8 mouse cellular contexts compared by ENCODE assay signal in genomic region chr5:32610801-32611340, GRCm38 (mm10). TPM values are rescaled to one million over a fixed set of nuclear protein-coding genes. Genes with fewer than 3 reads are reported as not detected.
DNase-seq lines count a peak whose midpoint lies in the region; ATAC-seq and TF ChIP-seq lines count a peak whose summit lies in the region.

TSS of gene Yes1 (plus strand) at chr5:32611171.

- peak within 1 kb of the TSS; percentile 83 for H3K9ac ChIP-seq in intestine, postnatal 0 days (ENCODE audit: low read depth, low read length)
- peak within 1 kb of the TSS; percentile 93 for H3K9ac ChIP-seq in limb, embryonic 12.5 days (replicated peaks)
- peak within 1 kb of the TSS; percentile 92 for H3K9ac ChIP-seq in midbrain, embryonic 14.5 days (replicated peaks; ENCODE audit: low read length)

- TF ChIP-seq CTCF in intestine, postnatal 0 days (IDR thresholded peaks at IDR 0.05; ENCODE audit: low read depth), result 0 out of 2 replicates have a peak, but pooled peaks have one; percentile 24

- peak within 1 kb of the TSS; percentile 68 for H3K4me2 ChIP-seq in intestine, postnatal 0 days (replicated peaks; ENCODE audit: low read depth)
- H3K4me2 ChIP-seq in limb, embryonic 12.5 days, result peak within 1 kb of the TSS; percentile 70
- peak within 1 kb of the TSS; percentile 88 for H3K4me2 ChIP-seq in midbrain, embryonic 14.5 days (ENCODE audit: low read length)

- H3K27me3 ChIP-seq in erythroblast, embryonic 14.5 days (ENCODE audit: control insufficient read depth), result peaks cover 58% of the 10 kb centered on the region
- H3K27me3 ChIP-seq in intestine, postnatal 0 days (replicated peaks; ENCODE audit: control insufficient read depth, insufficient read depth, low read length), result no peaks in the 10 kb centered on the region
- no peaks in the 10 kb centered on the region for H3K27me3 ChIP-seq in limb, embryonic 12.5 days
- no peaks in the 10 kb centered on the region for H3K27me3 ChIP-seq in midbrain, embryonic 14.5 days (ENCODE audit: control insufficient read depth, insufficient read depth, low read length)

- WGBS in intestine, postnatal 0 days, result 0% methylated on average over 49 of the region's 69 CpGs
- WGBS in limb, embryonic 12.5 days, result under 1% methylated on average over 55 of the region's 69 CpGs
- under 1% methylated on average over 59 of the region's 69 CpGs for WGBS in midbrain, embryonic 14.5 days

- peak within 1 kb of the TSS; percentile 75 for H3K4me3 ChIP-seq in erythroblast, embryonic 14.5 days (replicated peaks)
- H3K4me3 ChIP-seq in intestine, postnatal 0 days (ENCODE audit: low read depth, low read length), result peak within 1 kb of the TSS; percentile 78
- H3K4me3 ChIP-seq in limb, embryonic 12.5 days (replicated peaks), result peak within 1 kb of the TSS; percentile 91
- peak within 1 kb of the TSS; percentile 88 for H3K4me3 ChIP-seq in midbrain, embryonic 14.5 days (replicated peaks; ENCODE audit: low read depth, low read length)

- peaks cover 3% of the 10 kb centered on the region; the same call in 1 of the 2 replicates for H3K9me3 ChIP-seq in erythroblast, embryonic 14.5 days (ENCODE audit: control insufficient read depth, low read length)
- H3K9me3 ChIP-seq in intestine, postnatal 0 days (ENCODE audit: control insufficient read depth), result no peaks in the 10 kb centered on the region
- no peaks in the 10 kb centered on the region for H3K9me3 ChIP-seq in limb, embryonic 12.5 days
- H3K9me3 ChIP-seq in midbrain, embryonic 14.5 days (ENCODE audit: control insufficient read depth, low read length), result no peaks in the 10 kb centered on the region

- DNase-seq in embryo, embryonic 11.5 days (ENCODE audit: low read depth, low spot score), result peak; percentile 75
- DNase-seq in midbrain, embryonic 14.5 days, result peak; percentile 93
- peak; percentile 59 to 66 for DNase-seq in spleen, adult 18-20 months

- no peaks in the 10 kb centered on the region for H3K36me3 ChIP-seq in erythroblast, embryonic 14.5 days (ENCODE audit: control insufficient read depth)
- H3K36me3 ChIP-seq in intestine, postnatal 0 days (ENCODE audit: control insufficient read depth, insufficient read depth), result no peaks in the 10 kb centered on the region
- no peaks in the 10 kb centered on the region for H3K36me3 ChIP-seq in limb, embryonic 12.5 days
- no peaks in the 10 kb centered on the region for H3K36me3 ChIP-seq in midbrain, embryonic 14.5 days (ENCODE audit: control insufficient read depth, insufficient read depth, low read length)

- peaks cover 15% of the 10 kb centered on the region for H3K4me1 ChIP-seq in erythroblast, embryonic 14.5 days (ENCODE audit: control insufficient read depth)
- H3K4me1 ChIP-seq in intestine, postnatal 0 days (replicated peaks; ENCODE audit: control insufficient read depth, insufficient read depth, low read length), result 0 out of 2 replicates have a peak, but pooled peaks cover 6% of the 10 kb centered on the region
- H3K4me1 ChIP-seq in limb, embryonic 12.5 days (replicated peaks), result peaks cover 8% of the 10 kb centered on the region; the same call in 1 of the 2 replicates
- H3K4me1 ChIP-seq in midbrain, embryonic 14.5 days (ENCODE audit: control insufficient read depth, insufficient read depth, low read length), result 0 out of 2 replicates have a peak, but pooled peaks cover 12% of the 10 kb centered on the region

- no peak for ATAC-seq in erythroblast, adult 5-6 weeks (replicated peaks; ENCODE audit: low FRiP score, poor library complexity, severe bottlenecking)
- ATAC-seq in granulocyte monocyte progenitor cell, adult 5-6 weeks (replicated peaks; ENCODE audit: poor library complexity, severe bottlenecking), result peak; percentile 66
- ATAC-seq in intestine, postnatal 0 days, result peak; percentile 96
- peak; percentile 96 for ATAC-seq in limb, embryonic 12.5 days (ENCODE audit: insufficient number of reproducible peaks, insufficient read depth, low FRiP score, low TSS enrichment, low read depth)
- ATAC-seq in midbrain, embryonic 14.5 days (ENCODE audit: low FRiP score, low TSS enrichment), result peak; percentile 93

- peak within 1 kb of the TSS; percentile 89 for H3K27ac ChIP-seq in intestine, postnatal 0 days (ENCODE audit: low read depth, low read length)
- peak within 1 kb of the TSS; percentile 97 for H3K27ac ChIP-seq in limb, embryonic 12.5 days
- peak within 1 kb of the TSS; percentile 92 for H3K27ac ChIP-seq in midbrain, embryonic 14.5 days (replicated peaks; ENCODE audit: low read depth, low read length)

RNA-seq across cellular contexts. Expression of gene Yes1, which starts in this region (rescaled TPM):
- not detected in 2 replicates for polyA plus RNA-seq in erythroblast, embryonic 14.5 days (2012)
- total RNA-seq in erythroblast, adult 5-6 weeks (2015; ENCODE audit: low replicate concordance), result not detected in 2 replicates
- total RNA-seq in erythroblast, adult 5-6 weeks (2017; ENCODE audit: low replicate concordance), result 0.34 and 0.98 TPM in 2 replicates
- not detected in 2 replicates for total RNA-seq in granulocyte monocyte progenitor cell, adult 5-6 weeks (2014; fragmentation: Nextera tagmentation)
- 1.3 TPM in 1 of 2 replicates, not detected in the other for total RNA-seq in granulocyte monocyte progenitor cell, adult 5-6 weeks (2017)
- 16.6 and 18.5 TPM in 2 replicates for polyA plus RNA-seq in intestine, postnatal 0 days (2015; fragmentation: Nextera tagmentation; extraction: Ambion mirVana)
- polyA plus RNA-seq in limb, embryonic 12.5 days (2016; fragmentation: Nextera tagmentation; extraction: Ambion mirVana), result 44.4 and 47.7 TPM in 2 replicates
- 18.0 and 26.5 TPM in 2 replicates for polyA plus RNA-seq in midbrain, embryonic 14.5 days (2014; fragmentation: Nextera tagmentation; extraction: Ambion mirVana)

Comparison
In these comparisons a context has a peak if more than half of its experiments do, and no peak if none do; other contexts are left out.
1. RNA of gene Yes1 (polyA plus RNA-seq): 44.4 to 47.7 TPM in limb, embryonic 12.5 days, 18.0 to 26.5 TPM in midbrain, embryonic 14.5 days and 16.6 to 18.5 TPM in intestine, postnatal 0 days; not detected in erythroblast, embryonic 14.5 days; every median in the first group is over 10 times any median in the second.
2. Peak in every context shown above with its lines, with median percentiles within 50 percentile points of each other: H3K4me3 ChIP-seq, DNase-seq, H3K27ac ChIP-seq, H3K4me2 ChIP-seq and H3K9ac ChIP-seq.